Mouse (Mus musculus) stomach, postnatal 0 days (tissue): ENCODE results near the gene Tmem79.

Experiments used
- CTCF ChIP-seq: IDR thresholded peaks from 2 replicates; pipeline ENCODE4 v1.5.1; 2016; ENCODE audit warnings: antibody characterized with exemption, low read depth, mild to moderate bottlenecking, moderate library complexity
- EP300 ChIP-seq: optimal IDR thresholded peaks from 2 replicates; pipeline ENCODE3; 2016; ENCODE audit warnings: antibody characterized with exemption

- no peak for TF ChIP-seq CTCF
- TF ChIP-seq EP300: no peak
Measured at GRCm38 (mm10) chr3:88280035-88280434, 55.9 kb downstream of the Tmem79 start.
